Comparison of ENCODE assay signal across 7 mouse cellular contexts in the genomic region with DNA sequence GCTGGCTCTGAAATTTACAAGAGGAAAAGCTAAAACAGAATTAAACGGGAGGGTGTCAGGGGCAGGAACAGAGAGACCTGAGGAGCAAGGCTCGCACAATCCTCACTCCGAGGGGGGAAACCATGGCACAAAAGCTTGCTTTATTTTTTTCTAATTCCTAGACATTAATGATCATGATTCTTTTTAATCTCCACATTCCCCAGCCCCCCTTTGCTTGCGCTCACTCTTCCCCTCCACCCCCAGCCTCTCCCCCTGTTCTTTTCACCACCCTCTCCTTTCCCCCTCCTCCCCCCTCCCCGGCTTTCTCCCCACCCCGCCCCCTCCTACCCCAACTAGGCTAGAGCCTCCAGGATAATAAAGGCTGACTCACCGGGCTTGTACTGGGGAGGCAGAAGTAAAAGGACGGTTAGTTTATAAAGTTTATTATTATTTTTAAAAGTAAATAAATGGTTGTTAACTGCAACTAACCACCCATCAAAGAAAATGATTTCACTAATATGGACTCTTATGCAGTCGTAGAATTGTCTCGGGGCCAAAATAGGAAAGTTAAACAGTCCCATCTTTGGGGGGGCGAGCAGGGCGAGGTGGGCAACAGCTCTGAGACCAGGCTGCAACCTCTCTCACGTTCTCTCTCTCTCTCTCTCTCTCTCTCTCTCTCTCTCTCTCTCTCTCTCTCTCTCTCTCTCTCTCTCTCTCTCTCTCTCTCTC.
DNase-seq lines count a peak whose midpoint lies in the region; ATAC-seq and TF ChIP-seq lines count a peak whose summit lies in the region.

No protein-coding gene starts in this region.

- DNase-seq in 3134 (ENCODE audit: extremely low read depth, insufficient read length, low spot score) (peak; percentile 30), G1E (ENCODE audit: low spot score) (no peak)
- peak; percentile 53 for DNase-seq in hindbrain, embryonic 10.5 days (ENCODE audit: low spot score)
- peak; percentile 62 for DNase-seq in mesoderm, embryonic 11.5 days (ENCODE audit: low read depth, low spot score)
- no peak for DNase-seq in ovary, postnatal 36 days (ENCODE audit: low spot score)
- no peak for DNase-seq in layer of hippocampus, adult 2 months (ENCODE audit: low spot score in 2 of 2)
- no peak for DNase-seq in left cerebral cortex, postnatal 10 days (ENCODE audit: extremely low spot score in 1 of 2, low spot score in 2 of 2)

- intact Hi-C loops in left cerebral cortex, postnatal 10 days (cut with DNase I), result loop anchor here (2.0 to 5.0 kb wide), 3 partner anchors 867 to 1417 kb away; no protein-coding TSS in a partner anchor

- TF ChIP-seq CTCF in G1E (IDR thresholded peaks at IDR 0.05; ENCODE audit: low read depth, low read length), result no peak
- TF ChIP-seq CTCF in layer of hippocampus, adult 2 months (conservative IDR thresholded peaks at IDR 0.05), result no peak

- no peaks in the 10 kb centered on the region for H3K9me3 ChIP-seq in G1E (replicated peaks)
- H3K9me3 ChIP-seq in hindbrain, embryonic 10.5 days, result no peaks in the 10 kb centered on the region

- H3K4me1 ChIP-seq in G1E (ENCODE audit: insufficient read depth, low read depth, low read length), result peaks cover 20% of the 10 kb centered on the region; the same call in 1 of the 2 replicates
- peaks cover 89% of the 10 kb centered on the region for H3K4me1 ChIP-seq in hindbrain, embryonic 10.5 days (replicated peaks)

- H3K4me3 ChIP-seq in G1E (ENCODE audit: low read depth, low read length), result no peak overlapping the region
- H3K4me3 ChIP-seq in hindbrain, embryonic 10.5 days, result peak overlapping the region; percentile 60
- no peak overlapping the region for H3K4me3 ChIP-seq in layer of hippocampus, adult 2 months

- peaks cover 44% of the 10 kb centered on the region for H3K27me3 ChIP-seq in G1E (ENCODE audit: insufficient read depth, low read length)
- H3K27me3 ChIP-seq in hindbrain, embryonic 10.5 days (ENCODE audit: insufficient read depth, poor library complexity, severe bottlenecking), result peaks cover 28% of the 10 kb centered on the region

- ATAC-seq in G1E (ENCODE audit: extremely low read depth, insufficient number of reproducible peaks, low FRiP score, poor library complexity, severe bottlenecking), result peak; percentile 11; the same call in 1 of the 2 replicates

- H3K27ac ChIP-seq in hindbrain, embryonic 10.5 days, result peak overlapping the region; percentile 90
- H3K27ac ChIP-seq in layer of hippocampus, adult 2 months, result no peak overlapping the region

- no peaks in the 10 kb centered on the region for H3K36me3 ChIP-seq in G1E (replicated peaks)
- peaks cover 13% of the 10 kb centered on the region for H3K36me3 ChIP-seq in hindbrain, embryonic 10.5 days

- under 1% methylated on average over 13 of the region's 13 CpGs for WGBS in hindbrain, embryonic 10.5 days

Comparison
In these comparisons a context has a peak if more than half of its experiments do, and no peak if none do; other contexts are left out.
1. DNase-seq: peak in 3134 (single experiment), hindbrain, embryonic 10.5 days (single experiment) and mesoderm, embryonic 11.5 days (single experiment); none in G1E (single experiment), ovary, postnatal 36 days (single experiment), layer of hippocampus, adult 2 months (0 of 2) and left cerebral cortex, postnatal 10 days (0 of 2).